Mouse (Mus musculus) splenic B cell, adult 2 months (primary cell): ENCODE measurements around the gene Ift43.
A peak's percentile ranks its signal among the peaks of the same experiment; 100 is the strongest.

ENCODE experiments used
- DNase-seq: peaks from one replicate; pipeline ENCODE4 v3.0.0-alpha.2; 2011; ENCODE audit warnings: low read depth, low spot score
- H3K27me3 ChIP-seq: 2 replicates; pipeline ENCODE4 v1.6.1; 2012; ENCODE audit warnings: mild to moderate bottlenecking, low read length, moderate library complexity, mixed read lengths; ENCODE audit not compliant: control insufficient read depth, poor library complexity, insufficient read depth, severe bottlenecking
- H3K36me3 ChIP-seq: 2 replicates; pipeline ENCODE4 v1.6.1; 2012; ENCODE audit warnings: mild to moderate bottlenecking, low read length, moderate library complexity, mixed read lengths; ENCODE audit not compliant: control insufficient read depth, poor library complexity, insufficient read depth, severe bottlenecking

The Ift43 gene

DNA sequence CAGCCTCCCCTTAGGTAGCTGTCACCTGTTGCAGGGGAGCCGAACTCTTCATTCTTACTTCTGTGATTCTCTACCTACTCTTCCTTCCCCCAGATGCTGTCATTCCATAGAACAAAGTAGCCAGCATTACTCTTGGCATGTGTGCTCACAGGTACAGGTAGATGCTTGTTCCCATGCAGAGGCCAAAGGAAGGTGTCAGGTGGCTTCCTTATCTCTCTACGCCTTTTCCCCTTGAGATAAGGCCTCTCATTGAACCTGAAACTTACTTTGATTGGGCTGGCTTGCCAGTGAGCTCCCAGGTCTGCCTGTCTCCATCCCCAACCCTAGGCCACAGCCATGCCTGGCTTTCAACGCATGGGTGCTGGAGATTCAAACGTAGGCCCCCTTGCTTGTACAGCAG lies 11.7 kb downstream of the Ift43 start:
- no peaks in the 10 kb centered on the region for H3K27me3 ChIP-seq

DNA sequence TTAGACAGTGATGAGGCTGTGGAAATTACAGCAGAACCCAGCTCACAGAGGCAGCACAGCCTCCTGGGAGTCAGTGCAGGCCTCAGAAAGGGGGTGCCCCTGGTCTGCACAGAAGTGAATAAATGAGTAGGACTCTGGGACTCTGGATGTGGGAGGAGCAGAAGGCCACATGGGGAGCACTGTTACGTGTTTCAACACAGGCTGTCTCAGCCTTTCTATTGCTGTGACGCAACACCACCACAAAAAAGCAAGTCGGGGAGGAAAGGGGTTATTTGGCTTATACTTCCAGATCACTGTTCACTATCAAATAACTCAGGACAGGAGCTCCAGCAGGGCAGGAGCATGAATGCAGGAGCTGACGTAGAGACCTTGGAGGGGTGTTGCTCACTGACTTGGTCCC lies 13.5 kb downstream of the Ift43 start:
- DNase-seq = no peak
- Histone ChIP-seq H3K27me3 (no peaks in the 10 kb centered on the region), H3K36me3 (no peaks in the 10 kb centered on the region)

More for the DNA sequence above, 11.7 kb downstream of the Ift43 start:
- no peaks in the 10 kb centered on the region for H3K36me3 ChIP-seq
- DNase-seq = no peak

DNA sequence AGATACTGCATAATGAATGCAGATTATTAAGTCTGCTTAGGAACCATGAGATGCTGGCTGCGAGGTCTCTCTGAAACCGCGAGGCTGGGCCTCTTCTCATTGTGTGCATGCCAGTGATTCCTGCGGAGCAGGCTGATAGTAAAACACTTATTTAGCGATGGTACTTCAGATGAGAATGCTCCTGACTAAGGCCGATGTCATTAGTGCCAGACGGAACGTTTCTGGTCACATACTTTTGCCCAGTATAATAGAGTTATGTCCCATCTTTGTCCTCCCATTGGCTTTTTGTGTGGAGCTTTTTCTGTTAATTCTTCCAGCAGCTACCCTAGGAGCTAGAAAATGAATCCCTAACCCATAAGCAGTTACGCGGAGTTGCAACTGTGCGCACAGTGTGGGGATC lies 15.4 kb downstream of the Ift43 start:
- DNase-seq = no peak
- H3K27me3 ChIP-seq = no peaks in the 10 kb centered on the region
- no peaks in the 10 kb centered on the region for H3K36me3 ChIP-seq

DNA sequence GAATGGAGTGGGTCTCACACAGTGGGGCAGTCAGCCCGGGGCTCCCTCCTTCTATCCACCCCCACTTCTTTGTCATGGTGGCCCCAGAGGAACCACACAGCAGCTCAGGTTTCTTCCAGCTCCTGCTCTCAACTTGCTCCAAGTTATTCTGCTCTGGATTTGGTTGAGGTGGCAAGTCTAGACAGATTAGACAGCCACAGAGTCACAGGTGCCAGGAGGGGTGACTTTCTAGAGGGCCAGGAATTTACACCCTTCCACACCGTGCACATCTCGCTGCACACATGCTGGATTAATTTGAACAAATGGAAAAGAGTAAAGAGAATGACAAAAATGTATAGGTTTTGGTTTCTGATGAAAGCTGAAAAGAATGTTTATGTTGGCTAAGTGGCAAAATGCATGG lies 18.4 kb downstream of the Ift43 start:
- DNase-seq = no peak
- Histone ChIP-seq H3K36me3 (no peaks in the 10 kb centered on the region), H3K27me3 (no peaks in the 10 kb centered on the region)

- no peak for DNase-seq
- Histone ChIP-seq H3K27me3 (no peaks in the 10 kb centered on the region), H3K36me3 (no peaks in the 10 kb centered on the region)
Measured at GRCm38 (mm10) chr12:86102686-86103085, 20.3 kb downstream of the Ift43 start.

GRCm38 (mm10) chr12:86103391-86103790 lies 21.1 kb downstream of the Ift43 start:
- H3K27me3 ChIP-seq = no peaks in the 10 kb centered on the region
- DNase-seq = no peak
- no peaks in the 10 kb centered on the region for H3K36me3 ChIP-seq

GRCm38 (mm10) chr12:86103852-86104251 lies 21.5 kb downstream of the Ift43 start:
- DNase-seq = no peak
- no peaks in the 10 kb centered on the region for H3K36me3 ChIP-seq
- no peaks in the 10 kb centered on the region for H3K27me3 ChIP-seq

GRCm38 (mm10) chr12:86104297-86104696 lies 22.0 kb downstream of the Ift43 start:
- no peak for DNase-seq
- H3K27me3 ChIP-seq = no peaks in the 10 kb centered on the region
- H3K36me3 ChIP-seq = no peaks in the 10 kb centered on the region

GRCm38 (mm10) chr12:86105546-86105945 lies 23.2 kb downstream of the Ift43 start:
- DNase-seq = no peak
- Histone ChIP-seq H3K27me3 (no peaks in the 10 kb centered on the region), H3K36me3 (no peaks in the 10 kb centered on the region)

DNA sequence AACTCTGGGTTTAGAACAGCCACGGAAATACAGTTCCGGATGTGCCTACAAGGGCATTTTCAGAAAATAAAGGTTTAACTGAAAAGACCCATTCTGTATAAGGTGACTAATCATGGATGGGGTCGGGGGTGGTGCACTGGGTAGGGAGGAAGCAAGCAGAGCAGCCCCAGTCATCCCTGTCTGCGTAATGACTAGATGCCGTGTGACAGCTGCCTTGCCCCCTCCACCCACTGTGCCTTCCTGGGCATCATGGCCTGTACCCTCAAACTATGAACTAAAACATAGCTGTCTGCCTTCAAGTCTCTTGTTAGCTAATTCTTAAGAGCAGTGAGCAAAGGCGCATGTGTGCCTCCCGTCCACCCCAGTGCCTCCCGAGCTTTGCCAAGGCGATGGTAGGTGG lies 23.7 kb downstream of the Ift43 start:
- H3K27me3 ChIP-seq = no peaks in the 10 kb centered on the region
- no peak for DNase-seq
- no peaks in the 10 kb centered on the region for H3K36me3 ChIP-seq

- DNase-seq = no peak
- H3K36me3 ChIP-seq = no peaks in the 10 kb centered on the region
- H3K27me3 ChIP-seq = no peaks in the 10 kb centered on the region
Measured at GRCm38 (mm10) chr12:86107645-86108044, 25.3 kb downstream of the Ift43 start.

GRCm38 (mm10) chr12:86109531-86109930 lies 27.2 kb downstream of the Ift43 start:
- H3K27me3 ChIP-seq = no peaks in the 10 kb centered on the region
- peak; percentile 71 for DNase-seq
- H3K36me3 ChIP-seq = no peaks in the 10 kb centered on the region

DNA sequence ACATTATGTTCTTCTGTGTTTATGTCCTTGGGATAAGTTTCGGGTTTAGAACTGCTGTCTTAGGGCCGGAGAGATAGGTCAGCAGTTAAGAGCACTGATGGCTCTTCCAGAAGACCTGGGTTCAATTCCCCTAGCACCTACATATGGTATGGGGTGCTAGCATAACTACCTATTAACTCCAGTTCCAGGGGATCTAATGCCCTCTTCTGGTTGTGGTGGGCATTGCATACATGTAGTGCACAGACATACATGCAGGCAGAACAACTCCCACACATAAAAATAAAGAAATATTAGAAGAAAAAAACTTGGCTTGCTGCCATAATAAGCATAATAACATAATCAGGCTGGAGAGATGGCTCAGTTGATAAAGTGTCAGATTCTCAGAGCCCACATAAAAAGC lies 28.3 kb downstream of the Ift43 start:
- Histone ChIP-seq H3K27me3 (no peaks in the 10 kb centered on the region), H3K36me3 (no peaks in the 10 kb centered on the region)
- DNase-seq = peak; percentile 67

DNA sequence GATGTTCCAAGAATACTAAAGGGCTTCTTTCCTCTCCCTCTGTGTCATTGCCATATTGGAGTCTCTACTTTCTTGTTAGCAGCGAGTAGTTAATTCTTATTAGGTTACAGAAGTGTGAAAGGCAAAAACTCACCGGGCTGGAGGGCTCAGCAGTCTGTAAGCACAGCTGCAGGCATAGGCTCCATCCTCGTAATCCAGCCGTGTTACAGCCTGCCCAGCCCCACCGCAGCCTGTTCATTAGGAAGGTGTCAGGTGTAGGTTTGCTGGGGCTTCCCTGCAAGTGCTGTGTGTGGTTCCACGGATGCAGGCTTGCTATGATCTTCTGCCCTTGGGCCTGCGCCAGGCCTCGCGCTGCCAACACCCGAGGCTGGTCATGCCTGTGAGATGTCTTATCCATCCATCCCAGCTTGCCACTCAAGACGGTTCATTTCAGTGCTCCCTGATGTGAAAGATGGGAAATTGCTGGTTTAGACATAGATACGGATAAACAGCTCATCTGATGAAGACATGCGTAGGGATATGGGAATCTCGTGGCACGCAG lies 34.0 kb downstream of the Ift43 start:
- DNase-seq = no peak
- no peaks in the 10 kb centered on the region for H3K27me3 ChIP-seq
- H3K36me3 ChIP-seq = no peaks in the 10 kb centered on the region

DNA sequence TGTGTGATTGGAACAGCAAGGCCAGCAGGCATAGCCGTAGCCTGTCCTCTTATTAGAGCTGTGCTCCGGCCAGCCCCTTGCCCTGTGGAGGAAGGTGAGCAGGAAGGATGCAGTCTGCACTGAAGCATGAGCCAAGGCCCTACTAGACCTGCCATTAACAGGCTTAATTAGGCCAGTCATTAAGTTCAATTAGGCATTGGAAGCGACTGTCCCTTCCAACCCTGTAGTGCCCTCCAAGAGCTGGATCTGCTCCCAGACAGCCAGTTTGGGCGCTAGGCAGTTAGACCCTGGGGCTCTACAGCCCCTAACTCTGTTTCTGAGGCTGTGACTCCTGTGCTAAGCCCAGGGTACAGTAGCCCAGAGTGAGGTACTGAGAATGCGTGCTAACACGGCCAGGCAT lies 41.7 kb downstream of the Ift43 start:
- no peak for DNase-seq
- no peaks in the 10 kb centered on the region; the same call in 1 of the 2 replicates for H3K27me3 ChIP-seq

DNA sequence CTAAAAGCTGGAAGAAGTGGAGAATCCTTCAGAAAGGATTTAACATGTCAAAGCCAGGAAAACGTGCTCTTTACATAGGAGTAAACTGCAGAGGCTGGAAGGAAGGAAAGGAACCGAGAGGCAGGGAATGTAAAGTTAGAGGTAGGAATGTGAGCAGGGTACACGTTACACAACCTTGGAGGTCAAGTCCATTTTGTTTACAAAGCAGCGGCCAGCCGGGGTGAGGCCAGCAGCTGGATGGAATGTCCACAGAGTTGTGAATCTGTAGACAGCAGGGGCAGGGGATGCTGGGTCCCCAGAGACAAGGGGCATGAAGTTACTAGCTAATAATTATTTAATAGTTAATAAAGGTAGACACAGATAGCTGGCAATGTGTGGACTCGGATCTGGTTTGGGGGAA lies 45.8 kb downstream of the Ift43 start:
- H3K36me3 ChIP-seq = no peaks in the 10 kb centered on the region
- DNase-seq = no peak
- H3K27me3 ChIP-seq = no peaks in the 10 kb centered on the region; the same call in 1 of the 2 replicates

More for the DNA sequence above, 41.7 kb downstream of the Ift43 start:
- H3K36me3 ChIP-seq = no peaks in the 10 kb centered on the region
